Mouse (Mus musculus): ENCODE results near the gene Ldb2.

GRCm38 (mm10) chr5:44645952-44646841 is 153.3 kb downstream of the Ldb2 start:
- TF ChIP-seq CTCF (IDR thresholded peaks at IDR 0.05; ENCODE audit: low read depth, low read length) = no peak
- TF ChIP-seq GATA1 (IDR thresholded peaks at IDR 0.05; ENCODE audit: borderline replicate concordance, low read length) = no peak
- TF ChIP-seq TAL1 (conservative IDR thresholded peaks at IDR 0.05; ENCODE audit: low read depth, low read length) = no peak

Data from G1E (cell line).